Mouse (Mus musculus): Measurements from ENCODE around the gene Mfsd4b1.

DNA sequence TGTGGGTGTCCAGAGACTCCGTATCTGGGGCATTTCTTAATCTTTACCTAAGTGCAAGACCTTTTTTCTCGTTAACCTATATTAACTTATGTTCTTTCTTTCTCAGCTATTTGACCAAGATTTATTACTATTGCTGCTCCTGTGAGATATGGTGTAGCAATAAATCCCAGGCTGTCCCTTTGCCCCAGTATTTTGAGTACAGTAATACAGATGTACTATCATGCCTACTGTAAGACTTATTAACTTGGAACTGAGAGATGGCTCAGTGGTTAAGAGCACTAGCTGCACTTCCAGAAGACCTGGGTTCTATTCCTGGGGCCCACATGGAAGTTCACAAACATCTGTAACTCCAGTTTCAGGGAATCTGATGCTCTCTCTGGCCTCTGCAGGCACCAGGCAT is 25.7 kb upstream of the Mfsd4b1 start:
- TF ChIP-seq CTCF (IDR thresholded peaks at IDR 0.05) (no peak), EP300 (IDR thresholded peaks at IDR 0.05) (no peak)
